In the genomic region with DNA sequence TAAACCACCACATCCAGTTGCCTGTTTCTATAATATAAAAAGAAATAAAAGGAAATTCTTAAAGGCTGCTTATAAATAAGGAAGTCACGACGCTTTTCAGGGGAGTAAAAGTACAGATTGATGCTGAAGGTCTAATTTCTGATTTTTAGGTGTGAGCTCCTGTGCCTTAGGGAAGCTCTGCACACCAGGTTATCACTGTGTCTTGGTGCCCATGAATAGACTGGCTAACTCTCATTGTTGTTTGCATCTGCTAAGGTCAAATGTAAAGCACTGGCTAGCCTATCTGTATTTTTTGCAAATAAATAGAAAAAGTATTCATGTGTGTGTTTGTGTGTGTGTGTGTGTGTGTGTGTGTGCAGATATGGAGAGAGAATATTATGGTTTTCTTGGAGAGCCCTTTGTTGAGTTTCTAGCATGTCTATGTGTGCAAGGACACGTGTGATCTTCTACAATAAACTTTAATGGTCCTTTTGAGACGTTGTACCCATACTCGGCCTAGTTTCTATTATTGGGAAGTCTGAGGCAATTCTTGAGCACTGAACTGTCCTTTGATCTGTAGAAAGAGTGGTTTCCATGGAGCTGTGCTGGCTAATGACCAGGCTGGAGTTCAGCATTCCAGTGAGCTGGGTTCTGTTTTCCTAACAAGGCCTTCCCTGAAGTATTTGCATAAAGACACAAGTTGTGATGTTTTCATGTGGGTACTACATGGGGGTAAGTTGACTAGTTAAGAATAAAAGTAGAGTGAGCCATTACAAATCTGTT, we compare ENCODE assay signal across 9 mouse cellular contexts.
DNase-seq lines count a peak whose midpoint lies in the region; ATAC-seq and TF ChIP-seq lines count a peak whose summit lies in the region.
"Had no signal": no experiment of that assay in that cellular context is flagged by ENCODE, and none has a peak within 500 bp of the region (broad histone marks: within the 10 kb centered on the region; RNA-seq: fewer than 3 reads in every experiment).

No protein-coding gene starts in this region.

- ATAC-seq in liver, embryonic 12.5 days = no peak
- peak; percentile 63 for ATAC-seq in forebrain, postnatal 0 days
- 0 out of 2 replicates have a peak, but pooled peaks have one; percentile 54 for ATAC-seq in midbrain, postnatal 0 days (ENCODE audit: low FRiP score)

- no peak for TF ChIP-seq CTCF in liver, adult 2 months (IDR thresholded peaks at IDR 0.05; ENCODE audit: low read depth, low read length)
- TF ChIP-seq CTCF in forebrain, postnatal 0 days (IDR thresholded peaks at IDR 0.05; ENCODE audit: low read depth) = no peak
- no peak for TF ChIP-seq CTCF in midbrain, postnatal 0 days (IDR thresholded peaks at IDR 0.05)

- no peak overlapping the region for H3K4me3 ChIP-seq in liver, adult 2 months (ENCODE audit: insufficient read depth, low read depth, low read length)
- no peak overlapping the region for H3K4me3 ChIP-seq in liver, embryonic 12.5 days
- no peak overlapping the region for H3K4me3 ChIP-seq in forebrain, postnatal 0 days (ENCODE audit: low read depth, low read length)
- no peak overlapping the region for H3K4me3 ChIP-seq in midbrain, postnatal 0 days (ENCODE audit: low read depth, low read length)
- H3K4me3 ChIP-seq: myocyte had no signal

- H3K36me3 ChIP-seq in liver, adult 2 months (ENCODE audit: control insufficient read depth, insufficient read depth, low read length) = no peaks in the 10 kb centered on the region
- no peaks in the 10 kb centered on the region for H3K36me3 ChIP-seq in liver, embryonic 12.5 days
- H3K36me3 ChIP-seq in forebrain, postnatal 0 days (ENCODE audit: insufficient read depth) = no peaks in the 10 kb centered on the region
- H3K36me3 ChIP-seq in midbrain, postnatal 0 days (ENCODE audit: insufficient read depth, low read length) = no peaks in the 10 kb centered on the region

- WGBS in liver, adult 2 months = 44% methylated on average over 5 of the region's 5 CpGs
- 68% methylated on average over 5 of the region's 5 CpGs for WGBS in liver, embryonic 12.5 days (ENCODE audit: insufficient replicate concordance)
- 23% methylated on average over 5 of the region's 5 CpGs for WGBS in forebrain, postnatal 0 days
- WGBS in midbrain, postnatal 0 days = 38% methylated on average over 5 of the region's 5 CpGs

- H3K79me2 ChIP-seq in liver, adult 2 months (ENCODE audit: control insufficient read depth, insufficient read depth, low read length) = no peaks in the 10 kb centered on the region; the same call in 1 of the 2 replicates

- H3K4me1 ChIP-seq in liver, adult 2 months (ENCODE audit: control insufficient read depth, insufficient read depth, low read length) = no peaks in the 10 kb centered on the region
- H3K4me1 ChIP-seq in liver, embryonic 12.5 days = no peaks in the 10 kb centered on the region
- peaks cover 4% of the 10 kb centered on the region; the same call in 1 of the 2 replicates for H3K4me1 ChIP-seq in forebrain, postnatal 0 days (ENCODE audit: insufficient read depth)
- H3K4me1 ChIP-seq in midbrain, postnatal 0 days (ENCODE audit: insufficient read depth, low read length) = no peaks in the 10 kb centered on the region

- H3K9me3 ChIP-seq in liver, embryonic 12.5 days (replicated peaks) = no peaks in the 10 kb centered on the region
- no peaks in the 10 kb centered on the region for H3K9me3 ChIP-seq in forebrain, postnatal 0 days (ENCODE audit: low read length)
- H3K9me3 ChIP-seq in midbrain, postnatal 0 days (ENCODE audit: low read length) = no peaks in the 10 kb centered on the region

- no peak overlapping the region for H3K4me2 ChIP-seq in liver, embryonic 12.5 days
- H3K4me2 ChIP-seq in forebrain, postnatal 0 days (ENCODE audit: low read depth) = no peak overlapping the region
- H3K4me2 ChIP-seq in midbrain, postnatal 0 days (ENCODE audit: low read depth, low read length, poor library complexity, severe bottlenecking) = no peak overlapping the region

- no peak overlapping the region for H3K9ac ChIP-seq in liver, adult 2 months (ENCODE audit: low read depth, low read length)
- H3K9ac ChIP-seq in liver, embryonic 12.5 days = no peak overlapping the region
- no peak overlapping the region for H3K9ac ChIP-seq in forebrain, postnatal 0 days
- no peak overlapping the region for H3K9ac ChIP-seq in midbrain, postnatal 0 days (replicated peaks; ENCODE audit: low read length, poor library complexity, severe bottlenecking)

- H3K27ac ChIP-seq in liver, adult 2 months (replicated peaks; ENCODE audit: insufficient read depth, low read depth, low read length) = no peak overlapping the region
- H3K27ac ChIP-seq in liver, embryonic 12.5 days = no peak overlapping the region
- H3K27ac ChIP-seq in forebrain, postnatal 0 days (ENCODE audit: low read depth, low read length) = no peak overlapping the region
- H3K27ac ChIP-seq in midbrain, postnatal 0 days (ENCODE audit: low read depth, low read length) = no peak overlapping the region; the same call in 1 of the 2 replicates

- intact Hi-C loops in heart, postnatal 10 days (cut with DNase I) = no loop called here

- peak; percentile 95 for DNase-seq in liver, adult 2 months (ENCODE audit: extremely low read depth, low read depth, low spot score)
- DNase-seq in forebrain, postnatal 0 days = peak; percentile 34
- DNase-seq in layer of hippocampus, postnatal 36 days = peak; percentile 39 to 50
- peak; percentile 63 for DNase-seq in midbrain, postnatal 0 days (ENCODE audit: low spot score)
- no peak for DNase-seq in heart, postnatal 10 days
- DNase-seq in ovary, postnatal 14 days (ENCODE audit: low spot score) = no peak
- DNase-seq in cerebellum, adult 11-12 months = no peak

- no peaks in the 10 kb centered on the region for H3K27me3 ChIP-seq in liver, adult 2 months (ENCODE audit: control insufficient read depth, insufficient read depth, low read length)
- H3K27me3 ChIP-seq in liver, embryonic 12.5 days (replicated peaks) = no peaks in the 10 kb centered on the region
- no peaks in the 10 kb centered on the region for H3K27me3 ChIP-seq in forebrain, postnatal 0 days (ENCODE audit: insufficient read depth, low read length)
- H3K27me3 ChIP-seq in midbrain, postnatal 0 days (ENCODE audit: insufficient read depth, low read length) = no peaks in the 10 kb centered on the region

- no peak for TF ChIP-seq POLR2A in liver, adult 2 months (IDR thresholded peaks at IDR 0.05; ENCODE audit: extremely low read depth, insufficient read depth, low read length)

Comparison
In these comparisons a context has a peak if more than half of its experiments do, and no peak if none do; other contexts are left out.
1. DNase-seq: peak in liver, adult 2 months (single experiment), forebrain, postnatal 0 days (single experiment), layer of hippocampus, postnatal 36 days (2 of 2) and midbrain, postnatal 0 days (single experiment); none in heart, postnatal 10 days (0 of 2), ovary, postnatal 14 days (single experiment) and cerebellum, adult 11-12 months (single experiment).